Mouse (Mus musculus): ENCODE results near the gene Mypn. TPM values are rescaled to one million over a fixed set of nuclear protein-coding genes. Genes with fewer than 3 reads are reported as not detected.

Mypn gene
- polyA plus RNA-seq, 1 experiment, result 0.01 TPM

DNA sequence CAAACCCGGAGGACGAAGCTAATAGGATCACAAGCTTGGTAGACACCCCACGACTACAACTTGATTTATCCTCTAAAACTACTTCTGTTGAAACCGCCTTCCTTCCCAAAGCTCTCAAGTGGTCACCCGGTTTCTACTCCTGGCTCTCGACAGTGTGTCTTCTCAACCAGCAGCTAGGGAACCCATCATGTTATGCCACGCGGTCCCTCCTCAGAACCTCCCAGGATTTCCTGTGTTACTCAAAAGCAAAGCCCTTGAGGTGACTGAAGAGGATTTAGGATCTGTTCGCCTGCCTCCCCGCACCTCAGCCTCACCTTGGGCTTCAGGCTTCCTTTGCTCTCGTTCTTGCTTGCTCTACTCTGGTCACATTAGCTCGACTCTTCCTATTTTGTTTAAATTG is 35.6 kb downstream of the Mypn start:
- H3K27me3 ChIP-seq (ENCODE audit: control insufficient read depth, insufficient read depth, insufficient read length), result no peaks in the 10 kb centered on the region
- H3K4me3 ChIP-seq (ENCODE audit: insufficient read depth, poor library complexity, severe bottlenecking), result no peak overlapping the region
- H3K79me2 ChIP-seq (ENCODE audit: control insufficient read depth, insufficient read depth), result no peaks in the 10 kb centered on the region

DNA sequence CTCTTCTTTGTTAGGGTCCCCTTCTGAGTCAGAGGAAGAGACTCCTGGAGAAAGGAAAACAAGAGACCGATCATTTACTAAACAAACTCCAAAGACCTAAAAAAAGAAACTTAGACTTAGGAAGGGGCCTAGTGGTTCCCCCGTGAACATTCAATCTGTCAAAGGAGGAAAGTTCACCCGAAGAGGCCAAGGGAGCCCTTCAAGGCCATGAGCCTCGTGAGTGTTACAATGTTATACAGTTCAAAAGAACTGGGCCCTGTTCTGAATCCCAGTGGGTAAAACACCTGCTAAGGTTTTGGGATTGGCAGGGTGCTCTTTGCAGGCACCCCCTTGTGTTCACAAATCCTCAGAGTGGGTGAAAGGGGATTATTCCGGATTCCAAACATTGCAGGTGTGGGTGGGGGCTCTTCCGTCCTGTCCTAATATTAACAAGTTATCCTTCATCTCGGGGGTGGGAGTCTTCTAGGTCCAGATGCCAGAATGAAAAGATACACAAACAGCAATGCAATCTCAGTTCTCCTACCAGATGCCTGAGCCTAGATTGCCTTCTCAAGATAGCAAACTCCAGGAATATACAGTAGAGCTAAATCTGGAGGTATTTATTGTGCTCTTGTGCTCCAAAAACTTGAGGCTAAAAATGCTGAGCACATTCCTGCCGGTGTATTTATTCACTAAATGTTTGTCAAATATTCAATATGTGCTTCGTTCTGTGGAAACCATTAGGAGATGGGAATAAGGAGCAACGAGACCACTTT is 36.3 kb downstream of the Mypn start:
- no peaks in the 10 kb centered on the region for H3K36me3 ChIP-seq (ENCODE audit: control insufficient read depth, insufficient read depth)
- no peaks in the 10 kb centered on the region for H3K27me3 ChIP-seq (ENCODE audit: control insufficient read depth, insufficient read depth, insufficient read length)
- no peak overlapping the region for H3K4me3 ChIP-seq (ENCODE audit: insufficient read depth, poor library complexity, severe bottlenecking)
- H3K79me3 ChIP-seq (ENCODE audit: low read depth), result no peaks in the 10 kb centered on the region
- no peaks in the 10 kb centered on the region for H3K79me2 ChIP-seq (ENCODE audit: control insufficient read depth, insufficient read depth)
- no peak overlapping the region for H3ac ChIP-seq (ENCODE audit: control insufficient read depth, insufficient read length, low read depth)
- TF ChIP-seq USF1 (IDR thresholded peaks at IDR 0.05; ENCODE audit: low read depth) (no peak), MAX (IDR thresholded peaks at IDR 0.05) (no peak), MYOD1 (IDR thresholded peaks at IDR 0.05; ENCODE audit: control insufficient read depth, insufficient read length, low read depth) (no peak), CTCF (IDR thresholded peaks at IDR 0.05; ENCODE audit: control insufficient read depth, insufficient read depth, insufficient read length) (no peak), MYOG (IDR thresholded peaks at IDR 0.05; ENCODE audit: control insufficient read depth, extremely low read depth, insufficient read length) (no peak), CEBPB (IDR thresholded peaks at IDR 0.05; ENCODE audit: low read depth) (no peak), FOSL1 (IDR thresholded peaks at IDR 0.05; ENCODE audit: insufficient read depth, low read length, poor library complexity, severe bottlenecking) (no peak)

More for the DNA sequence above, 35.6 kb downstream of the Mypn start:
- TF ChIP-seq MYOD1 (IDR thresholded peaks at IDR 0.05; ENCODE audit: control insufficient read depth, insufficient read length, low read depth) (no peak), USF1 (IDR thresholded peaks at IDR 0.05; ENCODE audit: low read depth) (no peak), MAX (IDR thresholded peaks at IDR 0.05) (no peak), CEBPB (IDR thresholded peaks at IDR 0.05; ENCODE audit: low read depth) (no peak), MYOG (IDR thresholded peaks at IDR 0.05; ENCODE audit: control insufficient read depth, extremely low read depth, insufficient read length) (no peak), CTCF (IDR thresholded peaks at IDR 0.05; ENCODE audit: control insufficient read depth, insufficient read depth, insufficient read length) (no peak), FOSL1 (IDR thresholded peaks at IDR 0.05; ENCODE audit: insufficient read depth, low read length, poor library complexity, severe bottlenecking) (no peak)
- Histone ChIP-seq H3K36me3 (ENCODE audit: control insufficient read depth, insufficient read depth) (no peaks in the 10 kb centered on the region), H3ac (ENCODE audit: control insufficient read depth, insufficient read length, low read depth) (no peak overlapping the region), H3K79me3 (ENCODE audit: low read depth) (no peaks in the 10 kb centered on the region)

DNA sequence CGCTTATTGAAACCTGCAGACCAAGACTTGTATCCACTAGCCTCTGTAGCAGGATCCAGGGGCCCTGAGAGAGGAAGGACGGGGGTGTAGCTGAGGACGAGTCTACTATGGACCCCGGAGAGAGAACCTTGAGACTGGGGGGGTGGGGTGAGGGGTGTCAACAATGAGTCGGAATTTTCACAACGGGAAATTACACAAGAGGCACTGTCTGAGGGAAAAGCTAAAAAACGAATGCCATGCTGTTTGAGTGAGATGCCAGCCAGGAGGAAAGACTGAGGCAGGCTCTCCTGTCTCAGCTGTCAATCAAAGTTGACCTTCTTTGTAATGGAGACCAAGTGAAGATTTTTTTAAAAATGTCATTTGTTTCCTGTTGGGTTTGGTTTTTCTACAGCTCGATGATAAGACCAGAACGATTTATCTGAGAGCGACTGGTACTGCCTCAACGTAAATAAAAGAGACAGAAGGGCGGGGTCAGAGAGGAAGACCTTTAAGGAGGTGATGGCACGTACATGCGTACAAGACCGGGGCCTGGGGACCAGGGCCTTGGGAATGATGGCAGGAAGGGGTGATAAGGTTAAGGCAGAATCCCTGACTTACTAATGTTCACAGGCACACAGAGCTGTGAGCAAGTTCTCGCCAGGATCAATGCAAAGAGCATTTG is 37.9 kb downstream of the Mypn start:
- no peak overlapping the region for H3K4me3 ChIP-seq (ENCODE audit: insufficient read depth, poor library complexity, severe bottlenecking)
- no peaks in the 10 kb centered on the region for H3K79me3 ChIP-seq (ENCODE audit: low read depth)
- no peaks in the 10 kb centered on the region for H3K27me3 ChIP-seq (ENCODE audit: control insufficient read depth, insufficient read depth, insufficient read length)
- no peaks in the 10 kb centered on the region for H3K36me3 ChIP-seq (ENCODE audit: control insufficient read depth, insufficient read depth)
- TF ChIP-seq CEBPB (IDR thresholded peaks at IDR 0.05; ENCODE audit: low read depth) (no peak), MYOG (IDR thresholded peaks at IDR 0.05; ENCODE audit: control insufficient read depth, extremely low read depth, insufficient read length) (no peak), USF1 (IDR thresholded peaks at IDR 0.05; ENCODE audit: low read depth) (no peak), MYOD1 (IDR thresholded peaks at IDR 0.05; ENCODE audit: control insufficient read depth, insufficient read length, low read depth) (no peak), FOSL1 (IDR thresholded peaks at IDR 0.05; ENCODE audit: insufficient read depth, low read length, poor library complexity, severe bottlenecking) (no peak), MAX (IDR thresholded peaks at IDR 0.05) (no peak), CTCF (IDR thresholded peaks at IDR 0.05; ENCODE audit: control insufficient read depth, insufficient read depth, insufficient read length) (no peak)
- no peaks in the 10 kb centered on the region for H3K79me2 ChIP-seq (ENCODE audit: control insufficient read depth, insufficient read depth)
- no peak overlapping the region for H3ac ChIP-seq (ENCODE audit: control insufficient read depth, insufficient read length, low read depth)

DNA sequence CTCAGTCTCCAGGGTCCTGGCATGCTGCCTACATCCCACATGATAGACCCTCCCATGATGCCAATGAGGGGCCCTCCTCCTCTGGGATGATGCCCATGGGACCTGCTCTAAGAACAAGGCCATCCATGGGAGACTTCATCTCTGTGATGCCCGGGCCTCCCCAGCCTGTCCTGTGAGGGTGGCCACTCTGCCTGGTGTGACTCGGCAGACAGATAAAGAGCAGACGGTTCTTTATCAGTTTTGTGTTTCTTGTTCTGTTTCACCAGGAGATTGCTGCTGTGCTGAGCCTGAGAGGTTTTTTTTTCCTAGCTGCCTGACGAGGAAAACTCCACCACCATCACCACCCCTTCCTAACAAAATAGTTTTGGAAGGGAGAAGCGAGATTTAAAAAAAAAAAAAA is 42.5 kb downstream of the Mypn start:
- H3K36me3 ChIP-seq (ENCODE audit: control insufficient read depth, insufficient read depth), result no peaks in the 10 kb centered on the region
- H3ac ChIP-seq (ENCODE audit: control insufficient read depth, insufficient read length, low read depth), result no peak overlapping the region
- H3K4me3 ChIP-seq (ENCODE audit: insufficient read depth, poor library complexity, severe bottlenecking), result no peak overlapping the region

DNA sequence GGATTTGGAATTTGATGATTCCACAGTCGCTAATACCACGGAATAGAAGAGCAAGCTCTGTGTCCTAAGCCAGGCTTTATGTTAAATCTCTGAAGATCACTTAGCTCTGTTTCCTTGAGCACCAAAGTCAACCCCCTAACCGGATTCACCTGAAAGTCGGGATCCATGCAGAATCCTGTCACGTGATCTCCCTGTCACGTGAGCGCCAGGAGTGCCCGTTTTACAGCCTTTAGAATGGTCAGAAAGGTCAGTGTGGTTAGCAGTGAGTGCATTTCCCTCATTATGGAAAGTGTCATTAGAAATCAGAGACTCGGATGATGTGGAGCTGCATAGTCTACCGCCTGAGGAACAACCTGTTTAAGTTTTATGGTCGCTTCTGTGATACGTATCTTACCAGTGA is 43.1 kb downstream of the Mypn start:
- H3K79me3 ChIP-seq (ENCODE audit: low read depth), result no peaks in the 10 kb centered on the region
- TF ChIP-seq MAX (IDR thresholded peaks at IDR 0.05) (no peak), USF1 (IDR thresholded peaks at IDR 0.05; ENCODE audit: low read depth) (no peak), FOSL1 (IDR thresholded peaks at IDR 0.05; ENCODE audit: insufficient read depth, low read length, poor library complexity, severe bottlenecking) (no peak), MYOD1 (IDR thresholded peaks at IDR 0.05; ENCODE audit: control insufficient read depth, insufficient read length, low read depth) (no peak), MYOG (IDR thresholded peaks at IDR 0.05; ENCODE audit: control insufficient read depth, extremely low read depth, insufficient read length) (no peak), CEBPB (IDR thresholded peaks at IDR 0.05; ENCODE audit: low read depth) (no peak), CTCF (IDR thresholded peaks at IDR 0.05; ENCODE audit: control insufficient read depth, insufficient read depth, insufficient read length) (no peak)
- H3K36me3 ChIP-seq (ENCODE audit: control insufficient read depth, insufficient read depth), result no peaks in the 10 kb centered on the region
- no peaks in the 10 kb centered on the region for H3K27me3 ChIP-seq (ENCODE audit: control insufficient read depth, insufficient read depth, insufficient read length)
- no peak overlapping the region for H3ac ChIP-seq (ENCODE audit: control insufficient read depth, insufficient read length, low read depth)
- no peaks in the 10 kb centered on the region for H3K79me2 ChIP-seq (ENCODE audit: control insufficient read depth, insufficient read depth)
- H3K4me3 ChIP-seq (ENCODE audit: insufficient read depth, poor library complexity, severe bottlenecking), result no peak overlapping the region

More for the DNA sequence above, 42.5 kb downstream of the Mypn start:
- Histone ChIP-seq H3K79me3 (ENCODE audit: low read depth) (no peaks in the 10 kb centered on the region), H3K27me3 (ENCODE audit: control insufficient read depth, insufficient read depth, insufficient read length) (no peaks in the 10 kb centered on the region), H3K79me2 (ENCODE audit: control insufficient read depth, insufficient read depth) (no peaks in the 10 kb centered on the region)
- TF ChIP-seq CTCF (IDR thresholded peaks at IDR 0.05; ENCODE audit: control insufficient read depth, insufficient read depth, insufficient read length) (no peak), MYOG (IDR thresholded peaks at IDR 0.05; ENCODE audit: control insufficient read depth, extremely low read depth, insufficient read length) (no peak), MYOD1 (IDR thresholded peaks at IDR 0.05; ENCODE audit: control insufficient read depth, insufficient read length, low read depth) (no peak), FOSL1 (IDR thresholded peaks at IDR 0.05; ENCODE audit: insufficient read depth, low read length, poor library complexity, severe bottlenecking) (no peak), CEBPB (IDR thresholded peaks at IDR 0.05; ENCODE audit: low read depth) (no peak), USF1 (IDR thresholded peaks at IDR 0.05; ENCODE audit: low read depth) (no peak), MAX (IDR thresholded peaks at IDR 0.05) (no peak)
